Mouse (Mus musculus): ENCODE results near the gene Fcna.

Gene Fcna

GRCm38 (mm10) chr2:25578796-25579736, 48.8 kb downstream of the Fcna start:
- CTCF ChIA-PET: interaction anchor here (1.1 kb wide), 1 partner anchor 1891 kb away, joined by 3 read pairs; no protein-coding TSS in a partner anchor

GRCm38 (mm10) chr2:25577951-25578795, 49.7 kb downstream of the Fcna start:
- CTCF ChIA-PET: interaction anchor here (0.5 to 0.6 kb wide), 2 partner anchors 31 to 1461 kb away, joined by 3 to 21 read pairs; partner anchors contain the start of gene Traf2

GRCm38 (mm10) chr2:25576965-25577891, 50.6 kb downstream of the Fcna start:
- CTCF ChIA-PET: no interaction called here

GRCm38 (mm10) chr2:25576028-25576850, 51.6 kb downstream of the Fcna start:
- CTCF ChIA-PET: no interaction called here

GRCm38 (mm10) chr2:25575432-25576027, 52.3 kb downstream of the Fcna start:
- CTCF ChIA-PET: interaction anchor here (0.6 kb wide), 2 partner anchors 11 to 18 kb away, joined by 3 to 6 read pairs; partner anchors contain the start of gene Edf1
